Mouse (Mus musculus) kidney, postnatal 0 days (tissue): ENCODE measurements around the gene Fibcd1. TPM values are rescaled to one million over a fixed set of nuclear protein-coding genes. Genes with fewer than 3 reads are reported as not detected.

Experiments
- ATAC-seq: fragments of 200-750 bp; cut with Nextera tagmentation; replicated peaks from 2 replicates; pipeline ENCODE4 v1.8.0; 2017; ENCODE audit warnings: low read depth, moderate number of reproducible peaks, moderate TSS enrichment, moderate library complexity; ENCODE audit not compliant: low FRiP score
- DNase-seq: peaks from one replicate; pipeline ENCODE4 v3.0.0-alpha.2; 2016; ENCODE audit warnings: low spot score
- H3K27ac ChIP-seq: fragments of 300-500 bp; sonication (generic); 2 replicates; pipeline ENCODE4 v1.5.1; 2014; ENCODE audit warnings: mild to moderate bottlenecking
- H3K27me3 ChIP-seq: fragments of 300-500 bp; sonication (generic); 2 replicates; pipeline ENCODE4 v1.6.1; 2014; ENCODE audit warnings: low read length, mixed read lengths; ENCODE audit not compliant: insufficient read depth
- H3K36me3 ChIP-seq: fragments of 300-500 bp; sonication (generic); 2 replicates; pipeline ENCODE4 v1.6.1; 2014; ENCODE audit warnings: low read length, mixed read lengths; ENCODE audit not compliant: insufficient read depth
- H3K4me1 ChIP-seq: fragments of 300-500 bp; sonication (generic); replicated peaks from 2 replicates; pipeline ENCODE4 v1.6.1; 2014; ENCODE audit warnings: antibody characterized with exemption, low read length, mixed read lengths; ENCODE audit not compliant: insufficient read depth
- H3K4me2 ChIP-seq: fragments of 300-500 bp; sonication (generic); 2 replicates; pipeline ENCODE4 v1.6.1; 2014; ENCODE audit warnings: mild to moderate bottlenecking, low read length, moderate library complexity, mixed read lengths
- H3K4me3 ChIP-seq: fragments of 300-500 bp; sonication (generic); replicated peaks from 2 replicates; pipeline ENCODE4 v1.5.1; 2014; ENCODE audit warnings: low read depth, low read length
- H3K9ac ChIP-seq: fragments of 300-500 bp; sonication (generic); 2 replicates; pipeline ENCODE4 v1.6.1; 2014; ENCODE audit warnings: low read depth, low read length
- H3K9me3 ChIP-seq: fragments of 300-500 bp; sonication (generic); replicated peaks from 2 replicates; pipeline ENCODE4 v1.6.1; 2016; ENCODE audit warnings: low read length, inconsistent platforms, mixed read lengths
- CTCF ChIP-seq: IDR thresholded peaks from 2 replicates; pipeline ENCODE4 v1.5.1; 2016; ENCODE audit warnings: antibody characterized with exemption, low read depth, mild to moderate bottlenecking, moderate library complexity
- WGBS: fragments of 180-500 bp; shearing (Covaris S2); extraction: QIAGEN DNeasy Blood & Tissue Kit; methylation state at CpG from one replicate; pipeline ENCODE4 v1.1.7; 2014; 5-methylcytosine and 5-hydroxymethylcytosine counted together
- polyA plus RNA-seq: library from polyadenylated mRNA; unstranded; fragments of >200 nt; fragmentation: Nextera tagmentation; extraction: Ambion mirVana; gene quantifications from 2 replicates; pipeline ENCODE4 v1.2.1, GENCODE M21; 2015

The Fibcd1 gene
- polyA plus RNA-seq, 1 experiment from 2014 or later: 0.75 TPM

- Histone ChIP-seq H3K4me2 (no peak overlapping the region), H3K27ac (no peak overlapping the region), H3K4me3 (no peak overlapping the region), H3K27me3 (peaks cover 16% of the 10 kb centered on the region), H3K9ac (no peak overlapping the region), H3K9me3 (no peaks in the 10 kb centered on the region), H3K36me3 (no peaks in the 10 kb centered on the region), H3K4me1 (no peaks in the 10 kb centered on the region)
- WGBS: 26% methylated on average over 6 of the region's 6 CpGs
- DNase-seq: peak; percentile 73
- ATAC-seq: no peak
- TF ChIP-seq CTCF: peak; percentile 72
Observed at GRCm38 (mm10) chr2:31884806-31885205, 39.0 kb upstream of the Fibcd1 start.

GRCm38 (mm10) chr2:31883061-31883460 lies 37.3 kb upstream of the Fibcd1 start:
- Histone ChIP-seq H3K27ac (no peak overlapping the region), H3K4me3 (no peak overlapping the region), H3K9ac (no peak overlapping the region), H3K4me1 (no peaks in the 10 kb centered on the region), H3K27me3 (peaks cover 11% of the 10 kb centered on the region), H3K36me3 (no peaks in the 10 kb centered on the region), H3K4me2 (no peak overlapping the region), H3K9me3 (no peaks in the 10 kb centered on the region)
- WGBS: 34% methylated on average over 4 of the region's 4 CpGs
- no peak for ATAC-seq
- TF ChIP-seq CTCF: no peak
- no peak for DNase-seq

- no peaks in the 10 kb centered on the region for H3K36me3 ChIP-seq
- H3K4me2 ChIP-seq: peak overlapping the region; percentile 18
- H3K27ac ChIP-seq: no peak overlapping the region
- no peaks in the 10 kb centered on the region for H3K9me3 ChIP-seq
- no peak for TF ChIP-seq CTCF
- DNase-seq (no peak), ATAC-seq (no peak)
- 8% methylated on average over 14 of the region's 14 CpGs for WGBS
- no peaks in the 10 kb centered on the region for H3K4me1 ChIP-seq
- peaks cover 12% of the 10 kb centered on the region for H3K27me3 ChIP-seq
- no peak overlapping the region for H3K9ac ChIP-seq
- H3K4me3 ChIP-seq: no peak overlapping the region
Observed at GRCm38 (mm10) chr2:31880868-31881267, 35.1 kb upstream of the Fibcd1 start.

GRCm38 (mm10) chr2:31878610-31879009 lies 32.8 kb upstream of the Fibcd1 start:
- H3K27me3 ChIP-seq: peaks cover 12% of the 10 kb centered on the region
- no peak overlapping the region for H3K4me2 ChIP-seq
- no peaks in the 10 kb centered on the region for H3K4me1 ChIP-seq
- H3K27ac ChIP-seq: no peak overlapping the region
- no peak for ATAC-seq
- no peak overlapping the region for H3K4me3 ChIP-seq
- DNase-seq: no peak
- TF ChIP-seq CTCF: no peak
- no peak overlapping the region for H3K9ac ChIP-seq
- WGBS: 52% methylated on average over 17 of the region's 17 CpGs
- H3K9me3 ChIP-seq: no peaks in the 10 kb centered on the region
- no peaks in the 10 kb centered on the region for H3K36me3 ChIP-seq

GRCm38 (mm10) chr2:31876446-31876845 lies 30.6 kb upstream of the Fibcd1 start:
- DNase-seq: no peak
- H3K4me1 ChIP-seq: no peaks in the 10 kb centered on the region
- TF ChIP-seq CTCF: no peak
- no peak overlapping the region for H3K9ac ChIP-seq
- WGBS: 42% methylated on average over 12 of the region's 12 CpGs
- no peaks in the 10 kb centered on the region for H3K36me3 ChIP-seq
- no peak overlapping the region for H3K4me2 ChIP-seq
- peaks cover 4% of the 10 kb centered on the region; the same call in 1 of the 2 replicates for H3K27me3 ChIP-seq
- no peak overlapping the region for H3K27ac ChIP-seq
- no peaks in the 10 kb centered on the region for H3K9me3 ChIP-seq
- no peak for ATAC-seq
- H3K4me3 ChIP-seq: no peak overlapping the region

GRCm38 (mm10) chr2:31874290-31874855 lies 28.6 kb upstream of the Fibcd1 start:
- Histone ChIP-seq H3K4me2 (no peak overlapping the region), H3K27ac (no peak overlapping the region), H3K9ac (no peak overlapping the region), H3K27me3 (peaks cover 4% of the 10 kb centered on the region; the same call in 1 of the 2 replicates), H3K9me3 (no peaks in the 10 kb centered on the region), H3K36me3 (no peaks in the 10 kb centered on the region), H3K4me3 (no peak overlapping the region), H3K4me1 (no peaks in the 10 kb centered on the region)
- 47% methylated on average over 26 of the region's 26 CpGs for WGBS
- DNase-seq (no peak), ATAC-seq (no peak)
- no peak for TF ChIP-seq CTCF

- Histone ChIP-seq H3K4me2 (no peak overlapping the region), H3K27ac (no peak overlapping the region), H3K9me3 (no peaks in the 10 kb centered on the region), H3K27me3 (no peaks in the 10 kb centered on the region; the same call in 1 of the 2 replicates), H3K36me3 (no peaks in the 10 kb centered on the region), H3K4me3 (no peak overlapping the region), H3K4me1 (0 out of 2 replicates have a peak, but pooled peaks cover under 1% of the 10 kb centered on the region), H3K9ac (no peak overlapping the region)
- ATAC-seq (no peak), DNase-seq (no peak)
- TF ChIP-seq CTCF: no peak
- WGBS: 65% methylated on average over 3 of the region's 3 CpGs
Observed at GRCm38 (mm10) chr2:31870683-31871082, 24.9 kb upstream of the Fibcd1 start.
